Mouse (Mus musculus) large intestine, adult 2 months (tissue): ENCODE measurements around the gene Atoh1. TPM values are rescaled to one million over a fixed set of nuclear protein-coding genes. Genes with fewer than 3 reads are reported as not detected.

Experiments used
- DNase-seq: peaks from one replicate; pipeline ENCODE4 v3.0.0-alpha.2; 2012; ENCODE audit warnings: low read depth, low spot score
- WGBS: fragments of 180-500 bp; shearing (Covaris S2); methylation state at CpG from one replicate; pipeline ENCODE4 v1.1.7; 2018; 5-methylcytosine and 5-hydroxymethylcytosine counted together
- polyA plus RNA-seq: library from polyadenylated mRNA; depleted of rRNA; stranded (reverse); fragments of >200 nt; gene quantifications from 2 replicates; pipeline ENCODE4 v1.2.3, GENCODE M21; 2012; rRNA removed

The Atoh1 gene
- 22.7 and 24.8 TPM in 2 replicates for polyA plus RNA-seq

DNA sequence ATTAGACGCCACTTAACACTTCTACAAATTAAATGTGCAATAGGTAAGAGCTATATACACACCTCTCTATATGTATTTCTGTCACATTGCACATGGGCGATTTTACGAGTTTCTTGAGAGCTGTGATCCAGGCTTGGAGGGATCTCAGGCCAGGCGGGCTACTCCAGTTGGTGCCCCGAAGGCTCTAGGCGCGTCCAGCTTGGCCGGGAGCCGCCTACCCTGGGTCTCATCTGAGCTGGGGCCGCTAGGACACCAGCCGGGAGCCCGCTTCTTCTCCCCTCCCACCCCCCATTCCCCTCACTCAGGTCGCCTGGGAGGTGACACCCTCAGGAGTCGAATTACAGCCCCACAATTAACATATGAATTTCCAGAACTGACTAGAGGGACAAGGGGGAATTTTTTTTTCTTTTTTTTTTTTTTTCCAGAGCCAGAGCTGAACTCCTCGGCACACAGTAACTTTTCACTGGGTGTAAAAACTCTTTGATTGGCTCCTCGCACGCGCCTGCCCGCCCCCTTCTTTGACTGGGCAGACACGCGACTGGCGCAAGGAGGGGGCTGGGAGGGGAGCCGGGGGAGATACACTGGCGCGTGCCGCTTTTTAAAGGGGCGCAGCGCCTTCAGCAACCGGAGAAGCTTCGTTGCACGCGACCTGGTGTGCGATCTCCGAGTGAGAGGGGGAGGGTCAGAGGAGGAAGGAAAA, at the start of gene Atoh1:
TSS of gene Atoh1 (plus strand) at position 627 of the 700 bp plus-strand sequence.
- DNase-seq = no peak
- WGBS = under 1% methylated on average over 34 of the region's 34 CpGs

DNA sequence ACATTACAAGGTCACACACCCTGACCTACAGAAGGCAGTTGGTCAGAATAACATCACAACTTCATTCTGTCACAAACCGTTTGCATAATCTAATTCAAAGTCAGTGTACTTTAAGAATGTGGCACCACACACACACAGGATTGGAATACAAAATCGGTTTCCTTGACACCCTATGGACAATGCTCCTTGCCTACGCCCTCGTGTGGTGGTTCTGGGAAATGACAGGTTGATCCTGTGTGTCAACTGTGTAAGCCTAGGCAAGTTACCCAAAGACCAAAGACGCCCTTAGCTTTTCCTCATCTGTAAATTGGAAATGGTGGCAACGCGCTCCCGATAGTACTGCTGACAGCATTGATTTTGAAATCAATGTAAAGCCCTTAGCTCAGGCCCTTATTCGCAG, 45.0 kb upstream of the Atoh1 start:
- WGBS = 44% methylated on average over 9 of the region's 9 CpGs
- DNase-seq = peak; percentile 18

DNA sequence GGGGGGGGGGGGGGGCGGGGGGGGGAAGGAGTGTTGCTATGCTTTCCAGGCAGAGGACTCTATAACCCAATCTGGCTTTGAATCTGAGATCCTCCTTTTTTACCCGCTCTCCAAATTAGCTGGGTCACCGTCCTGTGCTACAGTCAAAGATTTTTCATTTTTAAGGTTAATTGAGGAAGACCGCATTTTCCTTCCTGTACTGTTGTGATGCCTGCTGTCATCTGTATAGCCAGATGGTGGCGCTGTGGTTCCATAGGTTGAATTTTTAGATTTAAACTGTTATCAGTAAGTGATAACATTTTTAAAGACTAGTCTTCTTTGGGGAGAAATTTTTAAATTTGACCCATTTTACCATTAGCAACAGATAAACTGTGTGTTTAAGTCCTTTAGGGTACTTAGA, 44.0 kb upstream of the Atoh1 start:
- 4% methylated on average over 5 of the region's 5 CpGs for WGBS
- no peak for DNase-seq

DNA sequence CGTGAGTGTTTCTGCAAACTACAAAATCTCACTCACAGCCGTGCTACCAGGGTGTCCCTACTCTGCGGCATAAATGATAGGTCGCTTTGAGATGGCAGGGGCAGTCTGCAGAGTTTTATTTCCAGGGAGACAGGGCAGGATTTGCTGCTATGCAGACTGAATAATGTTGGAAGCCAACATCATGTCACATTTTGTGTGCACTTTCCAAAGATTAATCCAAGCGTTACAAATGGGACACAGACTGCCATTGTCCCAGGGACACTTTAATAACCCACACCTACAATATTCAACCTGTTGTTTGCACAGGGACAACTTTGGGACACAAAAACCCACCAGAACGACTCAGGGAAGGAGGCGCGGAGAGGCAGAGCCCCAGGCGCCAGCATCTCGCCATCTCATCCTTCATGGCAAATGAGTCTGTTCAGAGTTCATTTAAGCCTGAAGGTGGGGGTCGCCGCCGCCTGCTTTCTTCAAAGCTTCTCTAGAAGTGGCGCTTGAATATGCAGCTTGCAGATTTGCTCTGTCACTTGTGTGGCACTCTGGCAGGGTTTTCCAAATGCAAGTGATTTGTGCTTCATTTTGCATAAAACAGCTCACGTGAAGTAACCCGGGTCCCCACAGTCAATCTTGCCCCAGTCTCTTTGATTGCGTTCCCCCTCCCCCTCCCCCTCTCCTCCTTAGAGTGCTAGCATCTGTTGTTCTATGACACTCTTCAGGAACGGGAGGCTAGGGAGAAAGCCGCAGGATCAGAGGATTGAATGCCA, 40.6 kb upstream of the Atoh1 start:
- WGBS = 21% methylated on average over 19 of the region's 19 CpGs
- no peak for DNase-seq

DNA sequence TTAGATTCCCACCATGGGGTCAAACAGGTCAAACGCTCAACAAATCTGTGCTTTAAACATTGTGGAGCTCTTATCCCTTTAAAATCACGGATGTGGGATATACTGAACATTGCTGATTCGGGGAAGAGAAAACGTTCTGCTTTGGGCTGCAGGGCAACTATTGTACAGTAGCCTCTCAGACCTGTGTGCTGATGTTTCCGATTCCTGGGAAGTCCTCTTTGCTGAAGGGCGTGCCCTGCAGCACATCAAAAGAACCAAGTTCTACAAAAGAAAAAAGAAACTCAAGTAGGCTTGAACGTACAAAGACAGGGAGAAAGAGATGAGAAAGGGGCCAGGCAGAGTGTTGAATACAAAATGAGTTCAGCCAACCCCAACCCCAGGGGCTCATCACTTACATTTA, 34.2 kb upstream of the Atoh1 start:
- WGBS = 62% methylated on average over 7 of the region's 7 CpGs
- DNase-seq = no peak

DNA sequence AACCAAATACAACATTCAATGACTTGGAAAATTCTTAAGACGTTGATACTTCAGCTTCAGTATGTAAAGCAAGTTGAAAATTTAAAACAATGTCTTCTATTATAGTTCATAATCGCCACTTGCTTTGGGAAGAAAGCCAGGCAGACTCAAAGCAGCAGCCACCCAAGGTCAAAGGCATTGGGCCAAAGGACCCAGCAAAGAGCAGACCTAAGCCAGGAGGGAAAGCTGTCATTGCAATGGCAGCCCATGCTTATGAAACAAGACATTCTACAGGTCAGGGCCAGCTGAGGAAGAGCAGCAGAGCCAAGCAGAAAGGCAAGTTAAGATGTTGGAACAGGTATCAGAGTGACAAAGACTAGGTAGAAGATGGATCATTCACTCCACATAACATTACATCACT, 25.3 kb upstream of the Atoh1 start:
- no peak for DNase-seq
- WGBS = 63% methylated on average over 2 of the region's 2 CpGs

DNA sequence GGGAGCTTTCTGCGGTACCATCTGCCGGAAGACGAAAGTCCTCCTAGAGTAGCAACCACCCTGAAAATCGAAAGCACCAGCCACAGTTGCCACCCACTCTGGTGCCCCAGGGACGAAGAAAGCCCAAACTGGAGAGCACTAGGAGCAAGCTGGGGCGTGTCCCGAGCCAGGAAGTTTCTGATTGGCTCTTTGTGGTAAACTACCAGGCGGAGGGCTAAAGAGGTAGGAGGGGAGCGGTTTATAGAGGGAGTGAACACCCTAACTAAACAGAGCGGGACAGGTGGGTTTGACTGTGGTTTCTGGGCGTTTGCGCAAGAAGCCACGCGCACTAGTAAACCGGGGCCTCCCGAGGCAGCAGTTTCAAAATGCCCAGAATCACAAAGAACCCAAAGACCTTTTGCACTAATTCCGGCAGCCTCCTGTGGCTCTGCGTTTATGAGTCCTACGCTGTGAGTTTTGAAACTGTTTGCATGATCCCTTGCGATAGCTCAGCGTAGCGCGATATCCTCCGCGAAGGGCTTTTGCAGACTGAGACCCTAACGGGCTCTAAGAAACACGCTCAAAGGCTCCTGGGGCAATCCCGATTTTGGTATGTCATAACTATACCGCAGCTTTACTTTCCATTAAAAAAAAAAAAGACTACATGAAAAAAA, 1.0 kb upstream of the Atoh1 start:
- 1% methylated on average over 29 of the region's 29 CpGs for WGBS
- DNase-seq = no peak

DNA sequence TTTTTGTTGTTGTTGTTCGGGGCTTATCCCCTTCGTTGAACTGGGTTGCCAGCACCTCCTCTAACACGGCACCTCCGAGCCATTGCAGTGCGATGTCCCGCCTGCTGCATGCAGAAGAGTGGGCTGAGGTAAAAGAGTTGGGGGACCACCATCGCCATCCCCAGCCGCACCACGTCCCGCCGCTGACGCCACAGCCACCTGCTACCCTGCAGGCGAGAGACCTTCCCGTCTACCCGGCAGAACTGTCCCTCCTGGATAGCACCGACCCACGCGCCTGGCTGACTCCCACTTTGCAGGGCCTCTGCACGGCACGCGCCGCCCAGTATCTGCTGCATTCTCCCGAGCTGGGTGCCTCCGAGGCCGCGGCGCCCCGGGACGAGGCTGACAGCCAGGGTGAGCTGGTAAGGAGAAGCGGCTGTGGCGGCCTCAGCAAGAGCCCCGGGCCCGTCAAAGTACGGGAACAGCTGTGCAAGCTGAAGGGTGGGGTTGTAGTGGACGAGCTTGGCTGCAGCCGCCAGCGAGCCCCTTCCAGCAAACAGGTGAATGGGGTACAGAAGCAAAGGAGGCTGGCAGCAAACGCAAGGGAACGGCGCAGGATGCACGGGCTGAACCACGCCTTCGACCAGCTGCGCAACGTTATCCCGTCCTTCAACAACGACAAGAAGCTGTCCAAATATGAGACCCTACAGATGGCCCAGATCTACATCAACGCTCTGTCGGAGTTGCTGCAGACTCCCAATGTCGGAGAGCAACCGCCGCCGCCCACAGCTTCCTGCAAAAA, 496 bp downstream of the Atoh1 start:
- no peak for DNase-seq
- WGBS = under 1% methylated on average over 53 of the region's 53 CpGs

DNA sequence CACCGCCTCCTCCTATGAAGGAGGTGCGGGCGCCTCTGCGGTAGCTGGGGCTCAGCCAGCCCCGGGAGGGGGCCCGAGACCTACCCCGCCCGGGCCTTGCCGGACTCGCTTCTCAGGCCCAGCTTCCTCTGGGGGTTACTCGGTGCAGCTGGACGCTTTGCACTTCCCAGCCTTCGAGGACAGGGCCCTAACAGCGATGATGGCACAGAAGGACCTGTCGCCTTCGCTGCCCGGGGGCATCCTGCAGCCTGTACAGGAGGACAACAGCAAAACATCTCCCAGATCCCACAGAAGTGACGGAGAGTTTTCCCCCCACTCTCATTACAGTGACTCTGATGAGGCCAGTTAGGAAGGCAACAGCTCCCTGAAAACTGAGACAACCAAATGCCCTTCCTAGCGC, 1.1 kb downstream of the Atoh1 start:
- no peak for DNase-seq
- WGBS = 2% methylated on average over 19 of the region's 19 CpGs

DNA sequence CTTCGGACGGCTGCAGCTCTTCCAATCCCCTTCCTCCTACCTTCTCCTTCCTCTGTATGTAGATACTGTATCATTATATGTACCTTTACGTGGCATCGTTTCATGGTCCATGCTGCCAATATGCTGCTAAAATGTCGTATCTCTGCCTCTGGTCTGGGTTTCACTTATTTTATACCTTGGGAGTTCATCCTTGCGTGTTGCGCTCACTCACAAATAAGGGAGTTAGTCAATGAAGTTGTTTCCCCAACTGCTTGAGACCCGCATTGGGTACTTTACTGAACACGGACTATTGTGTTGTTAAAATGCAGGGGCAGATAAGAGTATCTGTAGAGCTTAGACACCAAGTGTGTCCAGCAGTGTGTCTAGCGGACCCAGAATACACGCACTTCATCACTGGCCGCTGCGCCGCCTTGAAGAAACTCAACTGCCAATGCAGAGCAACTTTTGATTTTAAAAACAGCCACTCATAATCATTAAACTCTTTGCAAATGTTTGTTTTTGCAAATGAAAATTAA, 1.6 kb downstream of the Atoh1 start:
- 23% methylated on average over 14 of the region's 14 CpGs for WGBS
- no peak for DNase-seq

DNA sequence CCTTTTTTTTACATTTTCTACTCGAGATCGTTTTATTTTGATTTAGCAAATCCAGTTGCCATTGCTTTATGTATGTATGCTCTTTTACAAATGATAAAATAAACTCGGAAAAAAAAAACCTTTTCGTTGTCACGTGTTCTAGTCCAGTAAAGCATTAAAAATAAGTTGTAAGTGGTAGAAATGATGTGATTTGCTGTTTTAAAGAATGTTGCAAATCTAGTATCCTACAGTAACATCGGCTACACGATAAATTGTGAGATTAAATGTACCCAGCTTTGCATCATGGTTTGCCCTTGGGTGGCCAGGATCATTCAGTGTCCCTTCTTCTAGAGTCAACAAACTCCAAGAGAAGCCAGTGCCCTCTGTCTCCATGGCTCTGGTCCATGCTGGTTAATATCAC, 2.2 kb downstream of the Atoh1 start:
- DNase-seq = no peak
- 12% methylated on average over 7 of the region's 7 CpGs for WGBS

DNA sequence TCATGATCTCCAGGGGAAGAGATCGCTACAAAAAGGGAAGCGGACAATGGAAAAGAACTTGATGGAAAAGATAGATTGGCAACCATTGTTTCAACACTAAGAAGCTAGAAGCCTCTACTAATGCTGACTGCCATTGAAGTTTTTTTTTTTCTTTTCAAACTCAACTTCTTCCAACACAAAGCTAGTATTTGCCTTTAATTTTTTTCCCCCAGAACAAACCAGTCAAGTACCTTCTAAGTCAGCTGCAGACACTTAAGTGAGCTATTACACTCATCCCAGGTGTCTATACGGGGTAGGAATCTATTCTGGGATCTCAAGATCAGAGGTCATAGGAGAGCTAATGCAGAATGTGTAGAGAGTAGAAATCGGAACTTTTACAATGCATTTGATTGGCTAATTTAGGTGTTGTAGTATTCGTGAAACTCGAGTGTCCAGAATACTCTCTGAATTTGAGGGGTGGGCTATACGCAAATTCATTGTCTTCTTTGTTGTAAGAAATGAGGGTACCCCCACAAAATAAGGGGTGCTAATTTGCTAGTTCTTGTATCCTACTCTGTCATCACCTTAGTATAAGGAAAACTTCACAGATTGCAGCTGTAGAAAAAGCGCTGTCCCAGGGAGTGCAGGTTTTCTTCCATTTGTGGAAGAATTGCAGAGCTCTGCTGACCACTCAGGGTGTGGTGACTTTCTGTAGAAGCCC, 2.8 kb downstream of the Atoh1 start:
- DNase-seq = no peak
- WGBS = 14% methylated on average over 8 of the region's 8 CpGs

DNA sequence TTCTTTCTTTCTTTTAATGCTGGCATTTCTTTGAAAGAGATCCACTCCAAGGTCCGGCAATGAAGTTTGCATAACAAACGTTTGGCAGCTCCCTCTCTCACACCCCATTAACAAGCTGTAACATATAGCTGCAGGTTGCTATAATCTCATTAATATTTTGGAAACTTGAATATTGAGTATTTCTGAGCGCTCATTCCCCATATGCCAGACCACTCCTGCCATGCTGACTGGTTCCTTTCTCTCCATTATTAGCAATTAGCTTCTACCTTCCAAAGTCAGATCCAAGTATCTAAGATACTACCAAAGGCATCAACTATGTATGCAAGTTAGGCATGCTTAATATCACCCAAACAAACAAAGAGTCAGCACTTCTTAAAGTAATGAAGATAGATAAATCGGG, 4.4 kb downstream of the Atoh1 start:
- WGBS = 6% methylated on average over 4 of the region's 4 CpGs
- no peak for DNase-seq

DNA sequence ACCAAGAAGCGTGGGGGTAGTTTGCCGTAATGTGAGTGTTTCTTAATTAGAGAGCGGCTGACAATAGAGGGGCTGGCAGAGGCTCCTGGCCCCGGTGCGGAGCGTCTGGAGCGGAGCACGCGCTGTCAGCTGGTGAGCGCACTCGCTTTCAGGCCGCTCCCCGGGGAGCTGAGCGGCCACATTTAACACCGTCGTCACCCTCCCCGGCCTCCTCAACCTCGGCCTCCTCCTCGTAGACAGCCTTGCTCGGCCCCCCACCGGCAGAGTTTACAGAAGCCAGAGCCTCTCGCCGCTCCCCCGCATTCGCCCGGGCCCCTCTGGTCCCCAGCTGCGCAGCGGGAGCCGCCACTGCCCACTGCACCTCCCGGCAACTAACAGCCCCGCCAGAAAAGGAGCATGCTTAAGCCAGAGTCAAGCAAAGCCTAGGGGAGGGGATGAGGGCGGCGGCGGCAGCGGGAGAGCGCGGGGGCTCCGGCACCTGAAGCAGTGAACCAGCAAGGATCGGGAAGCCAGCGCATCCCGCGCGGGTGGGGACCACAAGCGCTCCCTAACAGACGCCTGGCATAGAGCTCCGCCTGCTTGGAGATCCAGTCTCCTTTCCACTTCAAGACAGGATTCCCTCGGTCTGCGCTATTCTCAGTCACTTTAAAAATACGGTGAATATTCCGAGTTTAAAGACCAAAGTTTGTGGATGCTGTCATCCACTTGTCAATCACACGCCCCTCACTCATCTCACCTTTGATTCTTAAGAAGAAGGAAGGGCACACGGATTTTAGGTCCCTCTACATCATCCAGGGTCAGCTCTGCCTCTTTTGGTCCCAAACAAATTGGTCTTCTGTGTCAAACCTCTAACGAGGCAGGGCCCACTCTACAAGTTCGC, 5.8 kb downstream of the Atoh1 start:
- DNase-seq = no peak
- 8% methylated on average over 54 of the region's 54 CpGs for WGBS

DNA sequence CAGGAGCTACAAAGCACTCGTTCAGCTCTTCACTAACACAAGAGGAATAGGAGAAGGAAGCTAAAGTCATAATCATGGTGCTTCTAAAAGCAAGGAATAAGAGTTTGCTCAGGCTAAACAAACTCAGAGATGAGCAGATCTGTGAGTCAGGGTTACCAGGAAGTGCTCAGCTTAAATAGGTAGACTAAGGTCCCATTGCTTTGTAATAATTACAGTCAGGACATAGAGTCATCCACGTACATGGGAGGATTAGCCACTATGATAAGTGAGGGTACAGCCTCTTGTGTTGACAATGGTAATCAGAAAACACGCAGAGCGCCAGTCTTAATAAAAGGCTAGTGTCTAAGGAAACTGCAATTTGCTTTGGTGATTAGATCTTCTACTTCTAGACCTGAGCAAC, 7.4 kb downstream of the Atoh1 start:
- DNase-seq = no peak
- 63% methylated on average over 4 of the region's 4 CpGs for WGBS

DNA sequence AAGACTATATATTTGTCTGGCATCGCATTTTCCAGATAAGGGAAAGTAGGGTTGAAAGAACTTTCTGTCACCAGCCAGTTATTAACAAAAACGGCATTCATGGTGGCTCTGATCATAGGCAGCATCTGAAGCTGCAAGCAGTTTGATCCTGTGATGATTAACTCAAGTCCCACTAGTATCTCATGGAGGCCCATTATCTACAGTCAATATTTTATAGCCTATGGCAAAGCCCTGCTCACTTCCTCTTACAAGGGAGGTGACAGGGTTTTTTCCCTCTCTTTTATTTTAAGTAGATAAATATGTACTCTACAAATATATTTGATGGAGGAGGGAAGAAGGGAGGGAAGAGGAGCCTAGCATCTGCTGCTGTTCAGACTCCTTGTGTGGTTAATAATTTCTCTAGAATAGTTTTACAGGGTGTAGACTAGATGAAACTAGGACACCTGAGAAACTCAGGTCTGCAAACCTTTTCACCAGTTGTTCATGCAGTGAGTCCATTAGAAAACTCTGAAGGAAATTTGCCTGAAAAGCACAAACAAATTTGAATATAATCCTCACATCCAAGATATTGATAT, 14.1 kb downstream of the Atoh1 start:
- WGBS = 27% methylated on average over 2 of the region's 2 CpGs

DNA sequence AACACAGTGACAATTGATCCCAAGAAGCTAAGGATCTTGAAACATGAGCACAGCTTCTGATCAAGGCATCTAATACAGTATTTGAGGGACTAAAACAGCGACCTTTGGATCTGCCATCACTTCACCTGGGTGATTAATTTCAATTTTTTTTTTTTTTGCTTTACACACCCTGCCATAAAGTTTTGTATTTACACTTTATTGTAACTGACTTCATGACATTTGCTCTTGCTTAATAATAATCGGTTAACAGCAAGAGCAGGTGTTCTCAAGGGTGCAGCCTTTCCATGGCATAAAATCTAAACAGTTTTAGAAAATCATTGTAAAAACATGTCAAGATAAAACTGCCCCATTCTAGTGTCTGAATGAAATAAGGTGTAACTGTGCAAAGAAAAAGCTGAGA, 25.6 kb downstream of the Atoh1 start:
- DNase-seq = no peak
- WGBS = 25% methylated on average over 2 of the region's 2 CpGs

More for the DNA sequence above, 14.1 kb downstream of the Atoh1 start:
- no peak for DNase-seq

DNA sequence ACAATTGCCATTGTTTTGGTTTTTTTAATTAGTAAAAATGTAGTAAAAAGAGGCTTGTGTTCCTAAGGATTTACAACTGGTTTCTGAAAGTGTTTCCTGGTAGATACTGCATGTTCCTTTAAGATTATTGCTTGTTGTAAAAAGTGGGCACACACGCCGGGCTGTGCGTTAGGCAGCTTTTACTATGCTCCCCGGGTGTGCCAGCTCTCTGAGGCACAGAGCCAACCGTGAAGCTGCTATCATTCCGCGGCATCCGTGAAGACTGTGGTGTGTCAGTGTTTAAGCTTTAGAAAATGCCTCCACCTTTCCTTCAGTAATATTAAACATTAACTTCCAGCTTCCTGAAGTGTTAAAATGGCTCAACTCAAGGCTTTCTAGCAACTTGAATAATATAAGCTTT, 35.0 kb downstream of the Atoh1 start:
- 22% methylated on average over 8 of the region's 8 CpGs for WGBS

More for the DNA sequence above, 35.0 kb downstream of the Atoh1 start:
- DNase-seq = peak; percentile 87
